Mouse (Mus musculus): ENCODE measurements around the gene Fgl2.

- no peak for TF ChIP-seq GATA1 (IDR thresholded peaks at IDR 0.05; ENCODE audit: borderline replicate concordance, low read length)
- no peak for TF ChIP-seq FLI1 (IDR thresholded peaks at IDR 0.05; ENCODE audit: low read length)
Observed at GRCm38 (mm10) chr5:21371920-21372319, 522 bp upstream of the Fgl2 start.
